Mouse (Mus musculus): Measurements from ENCODE around the gene Zkscan17.

Zkscan17 gene

DNA sequence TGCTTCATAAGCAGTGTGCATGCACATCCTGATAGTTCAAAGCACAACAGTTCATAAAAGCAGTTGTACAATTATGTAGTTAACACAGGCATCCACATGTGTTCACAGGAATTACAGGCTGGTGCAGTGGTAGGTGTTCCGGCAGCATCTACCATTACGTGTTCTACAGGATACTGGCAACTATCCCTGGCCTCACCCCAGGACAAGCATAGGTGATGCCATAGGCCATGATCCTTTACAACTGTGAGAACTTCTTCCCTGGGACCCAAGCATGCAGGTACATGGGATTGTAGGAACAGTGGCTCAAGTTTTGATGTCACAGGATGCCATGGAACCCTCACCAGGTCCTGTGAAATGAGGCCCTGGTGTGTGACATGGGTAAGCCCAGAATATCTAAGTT lies 66.1 kb downstream of the Zkscan17 start:
- no peak for DNase-seq (ENCODE audit: low read depth, low spot score)

DNA sequence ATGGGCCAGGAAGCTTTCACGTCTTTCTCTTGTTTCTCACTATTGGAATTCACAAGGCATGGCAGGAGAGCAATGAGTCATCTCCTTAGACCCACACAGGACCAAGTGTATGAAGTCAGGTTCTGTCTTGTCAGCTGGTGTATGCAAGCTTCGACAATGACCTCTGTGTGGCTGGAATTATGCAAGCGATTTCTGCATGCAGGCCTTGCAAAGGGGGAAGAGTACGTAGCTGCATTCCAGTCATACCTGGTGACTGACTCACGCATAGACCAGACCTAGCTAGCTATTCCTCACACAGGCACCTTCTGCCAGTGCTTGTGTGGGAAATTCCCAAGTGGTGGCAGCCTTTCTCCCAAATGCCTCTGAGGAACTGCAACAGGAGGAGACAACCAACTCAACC lies 67.6 kb downstream of the Zkscan17 start:
- peak; percentile 86 for DNase-seq (ENCODE audit: low read depth, low spot score)

DNA sequence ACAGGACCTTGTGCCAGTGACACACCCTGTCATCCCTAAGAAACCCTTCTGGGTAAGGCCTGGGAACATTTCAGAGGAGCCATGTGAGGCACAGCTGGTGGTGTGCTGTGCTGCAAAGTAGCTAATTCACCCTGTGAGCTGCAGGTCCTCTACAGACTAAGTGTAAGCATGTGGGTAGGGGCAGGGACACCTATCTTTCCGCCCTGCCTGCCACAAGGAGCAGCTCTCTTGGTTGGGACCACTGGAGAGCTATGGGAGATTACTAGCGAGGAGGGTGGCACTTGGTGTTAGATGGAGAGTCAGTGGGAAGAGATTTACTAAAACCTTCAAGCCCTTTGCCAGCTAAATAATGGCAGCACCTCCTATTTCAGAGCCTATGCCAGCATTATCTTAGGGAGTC lies 69.7 kb downstream of the Zkscan17 start:
- DNase-seq (ENCODE audit: low read depth, low spot score), result no peak

DNA sequence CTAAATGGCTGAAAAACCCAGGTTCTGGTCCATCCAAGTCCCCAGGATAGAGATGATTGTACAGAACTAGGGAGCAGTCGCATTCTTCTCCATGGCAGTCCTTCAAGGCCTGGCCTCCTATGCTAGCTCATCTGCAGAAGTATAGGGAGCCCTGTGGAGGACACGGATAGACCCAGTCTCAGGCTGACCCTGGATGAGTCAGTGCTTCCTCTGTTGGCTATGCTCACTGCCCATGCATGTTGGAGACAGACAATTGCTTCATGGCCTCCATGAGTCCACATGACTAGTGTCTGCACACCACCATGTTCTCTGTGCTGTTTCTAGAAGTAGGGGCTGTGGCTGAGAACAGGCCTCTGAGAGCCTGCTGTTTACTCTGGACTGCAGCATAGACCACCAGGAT lies 70.2 kb downstream of the Zkscan17 start:
- no peak for DNase-seq (ENCODE audit: low read depth, low spot score)

DNA sequence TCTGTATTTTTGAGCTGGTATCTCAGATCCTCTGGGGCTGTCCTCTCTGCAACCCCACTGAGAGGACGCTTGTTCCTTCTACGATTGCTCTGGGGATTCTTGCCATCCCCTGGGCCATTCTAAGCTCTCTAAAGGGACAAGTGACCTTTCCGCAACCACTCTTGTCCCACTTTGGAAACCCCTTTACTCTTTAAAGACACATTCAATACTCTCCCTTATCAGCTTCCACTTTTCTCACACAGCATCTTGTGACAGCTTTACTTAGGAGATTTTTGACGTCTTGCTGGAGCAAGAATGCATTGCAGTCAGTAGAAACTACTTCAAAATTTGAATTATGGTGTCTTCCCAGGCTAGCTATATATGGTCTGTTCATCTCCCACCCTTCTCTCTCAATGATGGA lies 75.5 kb downstream of the Zkscan17 start, which contains the start of gene Snap47:
Gene Snap47 (minus strand): TSS at position 101 of the 400 bp plus-strand sequence.
- no peak for DNase-seq (ENCODE audit: low read depth, low spot score)

DNA sequence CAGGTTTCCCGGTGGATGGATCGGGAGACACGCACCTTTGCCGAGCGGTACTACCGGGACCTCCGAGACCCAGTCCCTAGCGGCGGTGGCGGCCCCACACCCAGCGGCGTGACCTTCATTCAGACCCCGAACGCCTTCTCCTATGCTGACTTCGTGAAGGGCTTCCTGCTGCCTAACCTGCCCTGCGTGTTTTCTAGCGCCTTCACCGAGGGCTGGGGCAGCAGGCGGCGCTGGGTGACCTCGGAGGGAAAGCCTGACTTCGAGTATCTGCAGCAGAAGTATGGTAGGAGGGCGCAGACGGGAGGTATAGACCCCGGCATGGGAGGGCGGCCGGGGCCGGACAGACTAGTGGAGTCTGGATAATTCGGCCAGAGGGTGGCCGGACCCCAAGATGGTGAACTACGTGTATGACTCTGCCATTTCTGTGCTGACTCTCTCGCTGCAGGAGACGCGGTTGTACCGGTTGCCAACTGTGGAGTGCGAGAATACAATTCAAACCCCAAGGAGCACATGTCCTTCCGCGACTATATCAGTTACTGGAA lies 76.2 kb downstream of the Zkscan17 start:
- DNase-seq (ENCODE audit: low read depth, low spot score), result peak; percentile 29

DNA sequence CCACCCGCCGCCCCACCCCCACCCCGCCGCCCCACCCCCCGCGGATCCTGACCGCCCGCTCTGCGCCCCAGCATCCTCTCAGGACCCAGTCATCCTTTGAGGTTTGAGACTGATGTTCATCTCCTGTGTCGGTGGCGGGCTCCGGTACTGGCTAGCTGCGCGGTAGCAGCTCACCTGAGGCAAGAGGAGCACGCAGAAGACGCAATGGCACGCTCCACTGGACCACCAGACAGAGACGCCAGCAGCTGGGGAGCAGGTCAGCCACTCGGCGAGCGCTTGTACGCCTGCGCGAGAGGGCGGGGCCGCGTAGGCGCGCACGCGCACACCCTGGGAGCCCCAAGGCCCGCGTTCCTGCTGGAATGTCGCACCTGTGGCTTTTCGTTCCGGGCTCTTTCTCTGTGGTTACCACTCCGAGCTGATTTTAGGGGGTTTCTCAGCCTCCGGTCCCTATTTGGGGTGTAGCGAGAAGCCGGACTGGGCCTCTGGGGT lies 76.8 kb downstream of the Zkscan17 start, which contains the start of gene Jmjd4:
Gene Jmjd4 (plus strand): TSS at position 305 of the 489 bp plus-strand sequence.
- peak; percentile 97 for DNase-seq (ENCODE audit: low read depth, low spot score)

DNA sequence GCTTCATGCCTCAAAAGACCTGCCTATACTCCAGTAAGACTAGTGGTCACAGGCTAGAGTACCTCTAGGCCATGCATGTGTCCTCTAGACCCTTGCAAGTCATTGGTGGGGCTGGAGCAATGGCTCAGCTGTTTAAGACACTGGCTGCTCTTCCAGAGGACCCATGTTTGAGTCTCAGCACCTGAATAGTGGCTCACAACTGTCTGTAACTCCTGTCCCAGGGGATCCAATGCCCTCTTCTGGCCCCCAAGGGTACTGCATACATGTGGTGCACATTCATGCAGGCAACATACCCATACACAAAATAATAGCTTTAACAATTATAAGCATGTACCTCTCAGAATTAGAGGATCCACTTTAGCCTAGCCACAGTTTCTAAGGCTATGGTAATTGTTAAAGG lies 83.4 kb downstream of the Zkscan17 start:
- peak; percentile 43 for DNase-seq (ENCODE audit: low read depth, low spot score)

DNA sequence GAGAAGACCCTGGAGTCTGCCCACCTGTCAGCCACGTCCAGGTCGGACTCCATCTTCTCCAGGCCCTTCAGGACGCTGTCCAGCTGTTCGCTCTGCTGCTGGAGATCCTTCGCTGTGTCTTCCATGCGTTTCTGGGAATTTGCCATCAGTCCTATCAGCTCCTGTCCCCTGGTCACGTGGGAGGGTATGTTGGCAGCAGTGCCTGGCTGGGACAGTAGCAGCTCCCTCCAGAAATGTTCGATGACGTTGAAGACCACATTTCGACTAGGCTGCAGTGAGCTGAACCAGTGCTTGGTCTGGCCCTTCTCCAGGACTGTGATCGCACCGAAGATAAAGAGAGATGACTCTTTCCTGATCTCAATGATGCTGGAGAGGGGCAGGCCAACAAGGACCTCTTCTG lies 88.6 kb downstream of the Zkscan17 start:
- no peak for DNase-seq (ENCODE audit: low read depth, low spot score)
